Mouse (Mus musculus): ENCODE measurements around the gene Lrrc4.

Lrrc4 gene

GRCm38 (mm10) chr6:28669251-28669650 lies 162.3 kb downstream of the Lrrc4 start:
- no peak for DNase-seq (ENCODE audit: low spot score)

DNA sequence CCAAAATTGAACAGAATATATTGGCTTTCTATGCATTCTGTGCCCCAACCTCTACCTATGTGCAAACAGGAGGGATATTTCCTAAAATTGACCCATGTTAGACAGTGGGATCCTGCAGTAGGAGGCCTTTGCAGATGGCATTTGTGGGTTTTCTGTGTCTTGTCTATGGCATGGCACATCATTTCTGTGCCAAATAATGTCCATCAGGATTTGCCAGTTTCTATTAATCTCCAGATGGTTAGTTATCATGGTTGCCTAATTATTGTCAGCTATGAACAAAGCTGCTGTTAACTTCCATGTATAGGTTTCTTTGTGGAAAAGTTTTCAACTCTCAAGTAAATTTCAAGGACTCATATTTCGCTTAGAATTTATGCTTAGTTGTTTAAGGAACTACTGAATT lies 164.0 kb downstream of the Lrrc4 start:
- DNase-seq (ENCODE audit: low spot score), result no peak

DNA sequence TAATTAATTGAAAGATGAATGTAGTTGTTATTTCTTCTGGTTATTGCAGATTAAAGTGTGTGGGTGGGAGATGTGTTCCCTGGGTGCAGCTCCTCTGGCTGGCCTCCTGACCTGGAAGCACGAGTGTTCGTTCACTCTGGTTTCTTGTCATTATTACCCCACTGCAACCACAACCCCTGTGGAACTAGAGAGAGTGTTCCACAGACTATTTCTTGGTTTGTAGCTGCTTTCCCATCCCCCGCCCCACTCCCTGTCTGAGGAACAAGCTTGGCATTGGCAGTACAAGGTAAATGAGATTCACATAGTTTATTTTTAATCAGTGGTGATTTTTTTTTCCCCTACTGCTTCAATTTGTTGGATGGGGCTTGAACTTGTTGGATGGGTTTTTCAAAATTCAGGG lies 166.8 kb downstream of the Lrrc4 start:
- no peak for DNase-seq (ENCODE audit: low spot score)

GRCm38 (mm10) chr6:28663670-28664069 lies 167.9 kb downstream of the Lrrc4 start:
- no peak for DNase-seq (ENCODE audit: low spot score)

DNA sequence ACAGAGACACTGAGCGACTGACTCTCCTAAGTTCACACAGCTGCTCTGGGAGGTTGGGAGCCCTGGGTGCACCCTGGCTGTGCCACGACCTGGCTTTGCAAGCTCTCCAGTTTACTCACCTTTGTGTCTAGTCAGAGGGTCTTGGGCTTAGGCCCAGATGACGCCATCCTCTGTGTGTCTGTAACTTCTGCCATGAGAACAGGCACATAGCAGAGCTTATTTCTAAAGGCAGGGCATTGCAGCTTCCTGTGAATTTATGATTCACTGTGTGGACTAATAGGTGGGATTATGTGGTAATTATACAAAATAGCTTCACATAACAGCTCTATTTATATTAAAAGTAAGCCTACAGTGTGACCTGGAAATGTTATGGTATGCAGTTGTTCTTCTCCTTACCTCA lies 168.5 kb downstream of the Lrrc4 start:
- DNase-seq (ENCODE audit: low spot score), result no peak

DNA sequence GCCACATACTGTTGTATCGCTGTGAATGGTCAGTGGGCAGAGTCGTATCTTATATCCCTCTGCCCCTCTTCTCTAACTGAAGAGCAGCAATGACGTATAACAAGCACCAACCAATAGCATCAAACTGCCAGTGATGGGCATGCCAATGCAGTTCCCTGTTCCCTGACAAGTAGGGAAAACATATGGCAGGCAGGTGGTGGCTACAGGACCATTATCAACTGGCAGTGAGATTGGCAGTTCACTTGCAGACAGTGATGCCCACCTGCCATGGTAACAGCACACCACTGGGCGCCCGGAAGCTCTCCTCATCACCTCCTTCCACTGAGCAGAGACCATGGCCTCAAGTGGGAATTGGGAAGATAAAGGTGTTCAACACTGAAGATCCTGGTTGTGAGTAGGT lies 175.0 kb downstream of the Lrrc4 start:
- DNase-seq (ENCODE audit: low spot score), result no peak

DNA sequence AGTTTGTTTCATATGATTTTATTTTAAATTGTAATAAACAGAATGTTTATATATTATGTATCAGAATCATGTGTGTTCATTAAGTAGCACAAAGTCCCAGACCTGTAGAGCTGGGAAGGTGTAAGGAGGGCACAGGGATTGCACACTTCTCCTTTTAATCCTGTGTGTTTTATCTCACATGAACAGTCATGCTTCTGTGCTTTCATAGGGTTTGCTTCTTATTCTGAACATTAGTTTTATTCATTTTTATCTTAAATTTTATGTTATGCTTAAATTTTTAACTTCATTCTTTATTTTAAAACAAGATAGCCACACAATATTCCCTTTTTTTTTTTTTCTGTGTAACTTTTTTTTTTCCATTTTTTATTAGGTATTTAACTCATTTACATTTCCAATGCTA lies 186.3 kb downstream of the Lrrc4 start:
- DNase-seq (ENCODE audit: low spot score), result no peak

GRCm38 (mm10) chr6:28642909-28643308 lies 188.6 kb downstream of the Lrrc4 start:
- DNase-seq (ENCODE audit: low spot score), result no peak

DNA sequence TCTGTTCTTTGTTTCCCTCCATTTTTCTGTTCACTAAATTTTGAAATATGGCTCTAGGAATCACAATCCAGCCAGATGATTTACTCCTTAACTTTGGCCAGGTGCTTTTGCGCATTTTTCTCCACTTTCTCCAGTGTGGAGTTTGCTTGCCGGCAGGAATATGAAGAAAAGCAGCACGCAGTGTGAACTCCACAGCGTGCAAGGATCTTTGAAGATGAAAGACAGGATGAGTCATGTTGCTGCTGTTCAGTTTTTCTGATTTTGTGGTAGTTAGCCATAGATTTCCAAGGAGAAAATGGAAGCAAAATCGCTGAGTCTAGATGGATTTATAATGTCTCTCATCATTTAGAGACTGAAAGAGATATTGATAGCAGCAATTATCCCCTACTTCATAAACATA lies 191.5 kb downstream of the Lrrc4 start:
- no peak for DNase-seq (ENCODE audit: low spot score)

DNA sequence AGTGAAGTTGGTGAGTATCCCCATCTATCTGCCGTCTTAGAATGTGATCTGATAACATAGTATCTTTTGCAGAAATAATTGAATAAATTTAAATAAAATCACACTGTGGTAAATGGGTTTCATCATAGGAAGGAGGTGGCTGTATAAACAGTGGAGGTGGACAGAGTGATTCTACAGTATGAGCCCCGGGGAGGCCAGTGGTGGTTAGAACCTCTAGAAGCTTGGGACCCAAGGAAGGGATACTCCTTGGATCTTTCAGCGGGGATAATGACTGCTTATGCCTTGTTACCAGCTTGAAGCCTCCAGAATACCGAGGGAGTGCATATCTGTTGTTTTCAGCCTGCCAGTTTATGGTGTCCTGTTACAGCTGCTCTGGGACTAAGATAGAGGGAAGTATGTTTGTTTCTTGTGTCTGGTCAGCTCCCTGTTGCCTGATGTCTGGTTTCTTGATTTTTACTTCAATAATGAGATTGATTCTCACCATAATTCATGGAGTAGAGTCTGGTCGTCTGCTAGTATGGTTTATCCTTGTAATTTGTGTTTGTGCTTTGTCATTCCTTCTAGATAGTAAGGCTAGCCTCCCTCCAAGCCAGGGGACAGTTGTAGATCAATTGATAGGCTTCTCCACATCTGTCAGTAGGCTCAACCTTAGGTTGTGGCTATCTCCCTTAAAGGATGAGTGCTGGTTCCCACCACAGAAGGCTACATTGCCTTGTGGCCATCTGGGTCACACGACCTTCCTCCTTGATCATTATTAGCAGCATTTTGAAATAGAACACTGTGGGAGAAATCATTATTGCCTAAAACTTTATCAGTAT lies 195.8 kb downstream of the Lrrc4 start:
- no peak for DNase-seq (ENCODE audit: low spot score)

GRCm38 (mm10) chr6:28635092-28635491 lies 196.5 kb downstream of the Lrrc4 start:
- no peak for DNase-seq (ENCODE audit: low spot score)

- no peak for DNase-seq (ENCODE audit: low spot score)
Observed at GRCm38 (mm10) chr6:28633656-28634055, 197.9 kb downstream of the Lrrc4 start.

DNA sequence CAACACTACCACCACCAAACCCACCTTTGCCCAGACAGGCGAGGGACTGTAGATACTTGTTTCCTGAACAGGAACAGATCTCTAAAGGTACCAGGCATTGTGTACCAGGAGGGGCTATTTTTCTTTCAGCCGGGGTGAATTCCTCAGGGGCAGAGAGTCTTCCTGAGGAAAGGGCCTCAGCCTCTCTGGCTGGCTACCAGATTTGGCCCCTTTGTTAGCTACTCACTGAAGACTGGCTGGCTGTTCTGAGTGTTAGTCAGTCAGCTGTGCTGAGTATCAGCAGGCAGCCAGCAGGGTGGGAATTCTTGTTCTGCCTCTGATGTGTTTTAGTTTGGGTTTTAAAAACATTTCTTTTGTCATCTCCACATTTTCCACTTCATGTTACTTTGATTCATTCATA lies 198.4 kb downstream of the Lrrc4 start:
- no peak for DNase-seq (ENCODE audit: low spot score)

GRCm38 (mm10) chr6:28630926-28631325 lies 200.6 kb downstream of the Lrrc4 start:
- DNase-seq (ENCODE audit: low spot score), result no peak

GRCm38 (mm10) chr6:28629866-28630265 lies 201.7 kb downstream of the Lrrc4 start:
- DNase-seq (ENCODE audit: low spot score), result no peak

- DNase-seq (ENCODE audit: low spot score), result no peak
Observed at GRCm38 (mm10) chr6:28628408-28628807, 203.1 kb downstream of the Lrrc4 start.

DNA sequence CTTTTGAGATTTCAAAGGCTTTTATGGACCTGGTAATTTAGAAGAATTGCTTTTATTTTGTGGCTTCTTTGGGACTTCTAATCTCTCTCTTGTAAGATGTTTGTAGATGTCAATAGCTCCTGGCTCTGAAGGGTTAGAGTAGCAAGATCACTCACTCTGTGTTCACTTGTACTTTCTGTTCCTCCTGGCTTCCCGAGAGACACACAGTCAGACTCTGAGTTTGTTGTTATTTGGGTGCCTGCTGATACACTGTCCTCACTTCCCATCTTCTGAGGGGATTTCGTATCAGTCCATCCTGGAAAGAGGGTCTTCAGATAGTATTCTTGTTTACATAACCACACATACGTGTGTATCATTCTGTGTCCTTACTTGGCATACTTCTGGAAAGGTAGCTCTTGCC lies 208.6 kb downstream of the Lrrc4 start:
- no peak for DNase-seq (ENCODE audit: low spot score)

DNA sequence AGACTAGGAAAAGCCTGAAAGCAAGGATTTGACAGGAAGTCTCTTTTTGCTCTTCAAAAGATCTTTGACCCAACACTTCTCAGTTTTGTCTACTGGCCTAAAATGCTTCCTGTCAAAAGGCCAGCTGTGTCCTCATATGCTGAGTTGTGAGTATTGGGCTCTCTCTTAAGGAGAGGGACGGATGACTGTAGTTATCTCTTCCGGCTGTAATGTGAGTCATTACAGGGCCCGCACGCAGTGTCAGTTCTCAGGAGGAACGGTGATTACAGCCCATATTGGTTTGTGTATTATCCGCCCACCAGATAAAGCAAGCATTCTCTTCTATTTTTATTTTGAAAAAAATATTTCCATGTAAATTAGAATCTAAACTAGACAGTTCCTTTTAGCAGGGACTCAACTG lies 209.0 kb downstream of the Lrrc4 start:
- DNase-seq (ENCODE audit: low spot score), result no peak

DNA sequence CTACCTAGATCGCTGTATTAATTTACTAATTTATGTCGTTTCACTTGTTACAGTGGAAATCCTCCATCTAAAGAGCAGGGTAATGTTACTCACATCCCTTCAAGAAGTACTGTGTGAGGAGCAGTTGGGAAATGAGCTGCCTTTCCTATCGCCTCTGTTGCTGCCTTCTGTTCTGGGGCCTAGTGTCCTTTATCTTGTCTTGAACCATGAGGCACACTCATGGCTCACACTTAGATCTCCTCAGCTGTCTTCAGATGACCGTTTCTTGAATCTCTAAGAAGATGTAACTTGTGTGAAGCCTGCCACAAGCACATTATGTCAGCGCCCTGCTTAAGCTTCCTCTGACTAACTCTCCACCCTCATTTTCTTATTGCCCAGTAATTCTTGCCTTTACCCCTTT lies 209.6 kb downstream of the Lrrc4 start:
- no peak for DNase-seq (ENCODE audit: low spot score)

GRCm38 (mm10) chr6:28621431-28621830 lies 210.1 kb downstream of the Lrrc4 start:
- no peak for DNase-seq (ENCODE audit: low spot score)

- no peak for DNase-seq (ENCODE audit: low spot score)
Observed at GRCm38 (mm10) chr6:28618751-28619153, 212.8 kb downstream of the Lrrc4 start.

GRCm38 (mm10) chr6:28618299-28618698 lies 213.2 kb downstream of the Lrrc4 start:
- DNase-seq (ENCODE audit: low spot score), result no peak

- DNase-seq (ENCODE audit: low spot score), result no peak
Observed at GRCm38 (mm10) chr6:28615966-28616365, 215.6 kb downstream of the Lrrc4 start.

- no peak for DNase-seq (ENCODE audit: low spot score)
Observed at GRCm38 (mm10) chr6:28615408-28615807, 216.1 kb downstream of the Lrrc4 start.
